Mouse (Mus musculus) intestine, postnatal 0 days (tissue): ENCODE data around the gene Casp3. TPM values are rescaled to one million over a fixed set of nuclear protein-coding genes. Genes with fewer than 3 reads are reported as not detected.

Experiments
- ATAC-seq: fragments of 200-750 bp; cut with Nextera tagmentation; 2 replicates; pipeline ENCODE4 v1.8.0; 2017; ENCODE audit warnings: mild to moderate bottlenecking, moderate TSS enrichment, moderate library complexity
- H3K27ac ChIP-seq: fragments of 300-500 bp; sonication (generic); 2 replicates; pipeline ENCODE4 v1.5.1; 2014; ENCODE audit warnings: mild to moderate bottlenecking, low read depth, low read length, moderate library complexity
- H3K27me3 ChIP-seq: fragments of 300-500 bp; sonication (generic); replicated peaks from 2 replicates; pipeline ENCODE4 v1.6.1; 2014; ENCODE audit warnings: low read length, mixed read lengths; ENCODE audit not compliant: control insufficient read depth, insufficient read depth
- H3K36me3 ChIP-seq: fragments of 300-500 bp; sonication (generic); 2 replicates; pipeline ENCODE4 v1.6.1; 2014; ENCODE audit warnings: mild to moderate bottlenecking, moderate library complexity; ENCODE audit not compliant: control insufficient read depth, insufficient read depth
- H3K4me1 ChIP-seq: fragments of 300-500 bp; sonication (generic); replicated peaks from 2 replicates; pipeline ENCODE4 v1.6.1; 2014; ENCODE audit warnings: antibody characterized with exemption, low read length, mixed read lengths; ENCODE audit not compliant: control insufficient read depth, insufficient read depth
- H3K4me2 ChIP-seq: fragments of 300-500 bp; sonication (generic); replicated peaks from 2 replicates; pipeline ENCODE4 v1.6.1; 2014; ENCODE audit warnings: low read depth, mild to moderate bottlenecking, moderate library complexity
- H3K4me3 ChIP-seq: fragments of 300-500 bp; sonication (generic); 2 replicates; pipeline ENCODE4 v1.5.1; 2014; ENCODE audit warnings: low read depth, low read length
- H3K9ac ChIP-seq: fragments of 300-500 bp; sonication (generic); 2 replicates; pipeline ENCODE4 v1.6.1; 2014; ENCODE audit warnings: mild to moderate bottlenecking, low read depth, low read length
- H3K9me3 ChIP-seq: fragments of 300-500 bp; sonication (generic); 2 replicates; pipeline ENCODE4 v1.6.1; 2016; ENCODE audit warnings: mixed run types; ENCODE audit not compliant: control insufficient read depth
- CTCF ChIP-seq: sonication (generic); IDR thresholded peaks from 2 replicates; pipeline ENCODE4 v1.5.1; 2016; ENCODE audit warnings: low read depth, mild to moderate bottlenecking, control low read depth, antibody characterized with exemption, moderate library complexity
- WGBS: fragments of 180-500 bp; shearing (Covaris S2); extraction: QIAGEN DNeasy Blood & Tissue Kit; methylation state at CpG from one replicate; pipeline ENCODE4 v1.1.7; 2014; 5-methylcytosine and 5-hydroxymethylcytosine counted together
- polyA plus RNA-seq: library from polyadenylated mRNA; unstranded; fragments of >200 nt; fragmentation: Nextera tagmentation; extraction: Ambion mirVana; gene quantifications from 2 replicates; pipeline ENCODE4 v1.2.1, GENCODE M21; 2015

Gene Casp3
- polyA plus RNA-seq, 1 experiment from 2014 or later = 48.7 TPM

DNA sequence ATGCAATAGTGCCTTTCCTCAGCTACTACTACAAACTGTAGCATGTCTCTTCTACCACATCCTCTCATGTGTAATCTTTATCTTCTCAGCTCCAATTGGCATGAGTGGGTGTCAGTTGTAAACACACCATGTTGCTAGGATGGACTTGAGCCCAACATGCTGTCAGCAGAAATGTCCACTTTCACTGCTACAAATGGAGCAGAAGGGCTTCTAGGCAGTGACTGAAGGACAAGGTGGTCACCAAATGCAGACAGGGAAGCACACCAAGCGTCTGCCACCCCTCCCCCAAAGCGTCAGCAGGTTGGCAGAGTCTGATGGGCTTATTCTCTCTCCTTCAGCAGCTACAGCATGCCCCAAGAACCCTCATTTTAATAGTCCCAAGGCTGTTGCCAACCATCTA, 23.3 kb upstream of the Casp3 start:
- no peak for TF ChIP-seq CTCF
- no peaks in the 10 kb centered on the region for H3K4me1 ChIP-seq
- H3K4me3 ChIP-seq = no peak overlapping the region
- peaks cover 6% of the 10 kb centered on the region; the same call in 1 of the 2 replicates for H3K36me3 ChIP-seq
- 87% methylated on average over 2 of the region's 2 CpGs for WGBS
- no peak for ATAC-seq
- H3K4me2 ChIP-seq = no peak overlapping the region
- no peaks in the 10 kb centered on the region for H3K9me3 ChIP-seq
- no peak overlapping the region for H3K9ac ChIP-seq
- H3K27me3 ChIP-seq = no peaks in the 10 kb centered on the region
- no peak overlapping the region for H3K27ac ChIP-seq

GRCm38 (mm10) chr8:46595593-46595992, 21.5 kb upstream of the Casp3 start:
- WGBS = 93% methylated on average over 2 of the region's 2 CpGs
- H3K36me3 ChIP-seq = no peaks in the 10 kb centered on the region; the same call in 1 of the 2 replicates
- H3K4me2 ChIP-seq = no peak overlapping the region
- TF ChIP-seq CTCF = no peak
- no peaks in the 10 kb centered on the region for H3K9me3 ChIP-seq
- H3K27me3 ChIP-seq = no peaks in the 10 kb centered on the region
- no peak overlapping the region for H3K27ac ChIP-seq
- H3K4me3 ChIP-seq = no peak overlapping the region
- H3K9ac ChIP-seq = no peak overlapping the region
- no peak for ATAC-seq
- H3K4me1 ChIP-seq = no peaks in the 10 kb centered on the region; the same call in 1 of the 2 replicates

- 86% methylated on average over 2 of the region's 2 CpGs for WGBS
- Histone ChIP-seq H3K4me1 (no peaks in the 10 kb centered on the region; the same call in 1 of the 2 replicates), H3K9ac (no peak overlapping the region), H3K36me3 (no peaks in the 10 kb centered on the region), H3K4me2 (no peak overlapping the region), H3K27ac (no peak overlapping the region), H3K27me3 (no peaks in the 10 kb centered on the region), H3K4me3 (no peak overlapping the region), H3K9me3 (no peaks in the 10 kb centered on the region)
- no peak for ATAC-seq
- no peak for TF ChIP-seq CTCF
Observed at GRCm38 (mm10) chr8:46596530-46596929, 20.6 kb upstream of the Casp3 start.

GRCm38 (mm10) chr8:46597411-46597810, 19.7 kb upstream of the Casp3 start:
- Histone ChIP-seq H3K9me3 (no peaks in the 10 kb centered on the region), H3K4me1 (no peaks in the 10 kb centered on the region; the same call in 1 of the 2 replicates), H3K9ac (no peak overlapping the region), H3K4me3 (no peak overlapping the region), H3K36me3 (no peaks in the 10 kb centered on the region), H3K27ac (no peak overlapping the region), H3K4me2 (no peak overlapping the region), H3K27me3 (no peaks in the 10 kb centered on the region)
- ATAC-seq = no peak
- WGBS = 61% methylated on average over 2 of the region's 2 CpGs
- no peak for TF ChIP-seq CTCF

- Histone ChIP-seq H3K9me3 (no peaks in the 10 kb centered on the region), H3K27ac (no peak overlapping the region), H3K4me2 (no peak overlapping the region), H3K4me1 (peaks cover 3% of the 10 kb centered on the region; the same call in 1 of the 2 replicates), H3K9ac (no peak overlapping the region), H3K36me3 (no peaks in the 10 kb centered on the region), H3K27me3 (no peaks in the 10 kb centered on the region), H3K4me3 (no peak overlapping the region)
- WGBS = 85% methylated on average over 2 of the region's 2 CpGs
- no peak for TF ChIP-seq CTCF
- ATAC-seq = no peak
Observed at GRCm38 (mm10) chr8:46598114-46598513, 19.0 kb upstream of the Casp3 start.

- 0 out of 2 replicates have a peak overlapping the region, but pooled peaks have one; percentile 1 for H3K27ac ChIP-seq
- no peak overlapping the region for H3K4me2 ChIP-seq
- 0 out of 2 replicates have a peak, but pooled peaks have one; percentile 13 for ATAC-seq
- WGBS = 88% methylated on average over 5 of the region's 5 CpGs
- H3K9me3 ChIP-seq = no peaks in the 10 kb centered on the region
- no peak overlapping the region for H3K9ac ChIP-seq
- no peak for TF ChIP-seq CTCF
- H3K4me3 ChIP-seq = no peak overlapping the region
- no peaks in the 10 kb centered on the region for H3K36me3 ChIP-seq
- H3K27me3 ChIP-seq = no peaks in the 10 kb centered on the region
- peaks cover 3% of the 10 kb centered on the region; the same call in 1 of the 2 replicates for H3K4me1 ChIP-seq
Observed at GRCm38 (mm10) chr8:46598753-46599152, 18.3 kb upstream of the Casp3 start.
